Mouse (Mus musculus) 416B (cell line): ENCODE results near the gene Npas2.

Source experiments
- DNase-seq: peaks from one replicate; pipeline ENCODE4 v3.0.0; 2011; ENCODE audit warnings: low read depth

Npas2 gene

DNA sequence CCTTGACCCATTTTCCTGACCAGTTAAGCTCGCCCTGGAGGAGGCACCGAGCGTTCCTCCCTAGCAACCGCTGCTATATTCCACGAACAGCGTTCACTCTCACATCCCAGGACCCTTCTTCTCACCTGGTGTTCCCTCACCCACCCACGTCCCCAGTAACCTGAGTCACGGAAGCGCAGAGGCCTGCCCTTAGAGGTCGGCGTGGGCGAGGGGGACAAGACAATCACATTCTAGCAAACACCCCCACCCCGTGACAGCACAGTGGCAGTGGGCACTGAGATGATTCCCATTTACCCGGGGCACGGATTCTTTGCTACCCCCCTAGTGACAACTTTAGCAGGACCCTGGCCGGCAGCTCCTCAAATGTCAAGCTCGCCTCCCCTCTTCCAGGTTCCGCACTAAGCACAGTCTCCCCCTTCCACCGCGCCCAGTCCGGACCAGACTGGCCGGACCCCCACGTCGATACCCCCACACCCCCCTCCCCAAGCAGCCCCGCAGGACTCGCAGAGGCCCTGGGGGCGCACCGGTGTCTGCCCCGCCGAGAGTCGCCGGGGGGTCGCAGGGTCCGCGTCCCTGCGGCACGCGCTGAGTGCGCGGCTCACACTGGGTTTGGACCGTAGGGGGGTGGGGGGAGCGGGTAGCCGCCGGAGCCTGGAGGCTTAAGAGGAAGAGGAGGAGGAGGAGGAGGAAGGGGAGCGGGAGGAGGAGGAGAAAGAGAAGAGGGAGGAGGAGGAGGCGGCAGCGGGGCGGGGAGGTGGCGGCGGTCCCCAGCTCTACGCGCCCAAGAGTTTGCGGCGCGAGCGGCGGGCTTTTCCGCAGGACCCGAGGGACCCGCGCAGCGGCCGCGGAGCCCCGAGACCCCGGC, at the start of gene Npas2:
Npas2 (plus strand) TSS at position 735 of the 865 bp plus-strand sequence.
- DNase-seq: no peak

DNA sequence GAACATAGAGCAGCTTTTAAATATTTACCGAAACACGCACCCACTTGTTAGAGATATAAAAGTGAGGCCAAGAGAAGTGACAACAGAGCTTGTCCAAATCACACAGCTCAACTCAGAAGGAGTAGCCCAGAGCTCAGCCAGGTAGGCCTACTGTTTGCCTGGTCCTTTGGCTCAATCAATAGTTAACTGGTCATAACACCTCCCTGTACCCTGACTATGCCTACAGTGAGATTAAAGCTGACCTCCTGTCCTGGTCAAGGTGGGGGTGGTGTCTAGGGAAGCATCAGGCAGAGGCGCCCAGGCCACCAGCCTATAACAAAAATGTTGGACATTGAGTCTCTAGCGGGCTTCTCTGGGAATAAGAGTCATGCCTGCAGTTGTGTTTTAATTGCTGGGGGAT, 36.8 kb upstream of the Npas2 start:
- no peak for DNase-seq

DNA sequence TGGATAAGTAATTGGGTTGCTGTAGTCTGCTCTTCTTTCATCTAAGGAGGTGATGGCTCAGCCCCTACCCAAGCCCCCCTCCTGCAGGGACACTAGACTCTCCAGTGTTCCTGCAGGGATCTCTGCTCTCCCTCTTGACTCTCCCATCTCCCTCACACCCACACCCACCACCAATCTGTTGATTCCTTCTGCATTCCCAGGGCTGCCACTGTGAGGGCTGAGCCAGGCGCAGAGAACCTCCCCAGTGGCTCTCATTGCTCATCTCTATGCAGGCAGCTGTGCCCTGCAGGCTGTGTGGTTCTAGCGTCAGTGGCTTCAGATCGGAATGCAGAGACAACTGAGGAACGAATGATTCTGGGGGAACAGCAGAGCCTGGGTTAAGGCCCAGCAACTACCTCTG, 33.4 kb upstream of the Npas2 start:
- DNase-seq: no peak

DNA sequence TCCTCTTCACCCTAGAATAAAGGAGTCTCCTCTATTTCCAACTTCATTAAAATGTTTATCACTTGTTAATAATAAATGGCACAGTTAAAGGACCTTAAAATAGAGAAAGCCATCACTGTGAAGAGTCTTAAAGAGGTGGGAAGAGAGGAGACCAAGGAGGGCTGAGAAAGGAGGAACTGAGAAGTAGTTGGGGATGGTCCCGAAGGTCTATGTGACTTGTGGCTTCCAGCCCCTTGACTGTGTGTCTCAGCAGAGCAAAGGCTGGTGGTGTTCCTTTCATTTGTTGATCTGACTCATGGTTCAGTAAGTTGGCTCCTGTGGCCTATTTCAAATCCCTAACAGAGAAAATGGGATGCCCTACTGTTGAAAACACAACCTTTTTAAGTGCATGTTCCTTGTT, 30.5 kb upstream of the Npas2 start:
- no peak for DNase-seq

DNA sequence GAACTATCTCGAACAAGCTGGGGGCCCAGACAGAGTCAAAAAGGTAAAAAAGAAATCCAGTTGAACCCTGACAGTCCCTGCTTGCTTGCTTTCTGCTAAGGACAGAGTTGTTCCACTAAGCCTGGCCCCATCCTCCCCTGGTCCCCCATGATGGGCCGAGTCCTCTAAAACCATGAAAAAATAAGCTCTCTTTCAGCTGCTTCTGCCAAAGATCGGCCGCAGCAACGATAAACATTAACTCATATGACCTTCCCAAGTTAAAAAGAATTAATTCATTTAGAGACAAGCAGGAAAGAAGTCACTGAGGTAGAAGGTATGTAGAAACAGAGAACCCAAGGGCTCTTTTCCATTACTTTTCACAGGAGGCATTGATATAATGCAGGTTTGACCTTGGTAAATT, 16.8 kb upstream of the Npas2 start:
- DNase-seq: no peak

DNA sequence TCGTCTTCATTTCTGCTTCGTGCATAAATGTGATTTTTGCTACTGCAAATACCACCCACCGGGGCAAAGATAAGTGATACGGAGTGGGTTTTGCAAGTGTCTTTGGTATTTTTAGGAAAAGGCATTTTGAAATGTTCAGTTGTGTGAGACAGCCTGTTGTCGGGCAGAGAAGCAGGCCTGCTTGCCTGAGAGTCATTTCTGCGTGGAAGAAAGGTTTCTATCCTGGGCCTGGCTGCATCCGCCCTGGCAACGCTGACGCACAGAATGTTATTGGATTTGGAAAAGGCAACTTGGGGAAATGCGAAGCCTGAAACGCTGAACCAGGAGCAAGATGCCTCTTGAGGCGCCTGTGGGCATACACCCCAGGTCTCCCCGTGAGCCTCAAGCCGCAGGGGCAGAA, 16.3 kb upstream of the Npas2 start:
- DNase-seq: no peak

DNA sequence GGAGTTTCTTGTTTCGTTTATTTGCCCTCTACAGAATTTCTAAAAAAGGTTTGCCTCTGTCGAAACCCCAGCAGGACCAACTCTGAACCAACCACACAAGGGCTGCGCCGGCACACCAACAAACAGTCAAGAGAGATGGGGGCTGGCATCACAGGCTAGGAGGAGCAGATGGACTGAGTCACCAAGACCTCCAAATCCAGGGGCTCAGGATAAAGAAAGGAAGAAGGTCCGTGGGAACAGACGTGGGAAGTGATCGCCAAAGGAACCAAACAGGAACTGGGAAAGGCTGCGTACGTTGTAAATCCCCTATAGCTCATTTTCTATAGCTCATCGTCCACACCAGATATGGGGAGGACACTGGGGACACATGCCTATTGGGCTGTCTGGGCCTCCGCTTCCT, 13.7 kb upstream of the Npas2 start:
- DNase-seq: no peak

DNA sequence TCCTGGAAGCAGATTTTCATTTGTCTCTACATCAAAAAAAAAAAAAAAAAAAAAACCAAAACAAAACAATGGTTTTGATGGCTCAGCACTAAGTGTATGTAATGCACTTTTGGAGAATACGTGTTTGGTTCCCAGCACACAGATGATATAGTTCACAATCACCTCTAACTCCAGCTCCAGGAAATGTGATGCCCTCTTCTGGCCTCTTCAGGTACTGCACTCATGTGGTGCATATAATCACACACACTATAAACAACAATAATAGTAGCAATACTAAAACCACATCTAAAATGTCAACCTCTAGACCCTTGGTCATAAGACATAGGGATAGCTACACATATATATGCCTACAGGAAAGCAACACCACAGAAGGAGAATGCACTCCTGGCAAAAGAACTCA, 13.0 kb upstream of the Npas2 start:
- no peak for DNase-seq

DNA sequence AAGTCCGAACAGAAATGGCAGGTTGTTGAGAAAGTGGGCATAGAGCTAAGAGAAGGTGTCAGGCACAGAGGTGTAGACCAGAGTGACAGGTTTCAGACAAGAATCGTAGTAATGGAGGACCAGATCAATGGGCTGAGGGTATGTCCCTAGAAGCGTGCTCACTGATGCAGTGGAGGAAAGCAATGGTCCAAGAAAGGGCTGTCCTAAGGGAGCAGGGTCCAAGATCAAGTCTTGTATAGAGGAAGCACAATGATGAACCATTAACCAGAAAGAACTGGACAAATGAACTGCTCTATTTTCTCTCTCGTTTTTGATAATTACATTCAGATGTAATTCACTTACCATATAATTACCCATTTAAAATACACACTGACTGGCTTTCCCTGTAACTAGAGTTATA, 11.6 kb upstream of the Npas2 start:
- no peak for DNase-seq

DNA sequence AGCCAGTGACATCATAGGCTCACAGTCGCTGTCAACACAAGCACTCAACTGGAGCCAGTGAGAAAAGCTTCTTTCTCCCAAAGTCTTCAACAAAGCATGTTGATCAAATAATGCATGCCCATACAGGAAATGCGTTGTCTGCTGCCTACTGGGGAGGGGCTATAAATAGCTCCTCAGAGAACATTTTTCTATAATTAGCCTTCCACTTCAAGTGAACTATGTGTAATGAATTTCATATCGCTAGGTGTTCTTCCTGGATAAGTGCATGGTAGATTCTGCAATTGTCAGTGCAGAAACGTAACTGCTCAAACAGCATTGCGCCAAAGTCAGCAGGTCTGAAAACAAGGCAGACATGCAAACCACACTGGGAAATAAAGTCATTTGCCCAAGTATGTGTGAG, 7.7 kb upstream of the Npas2 start:
- no peak for DNase-seq

DNA sequence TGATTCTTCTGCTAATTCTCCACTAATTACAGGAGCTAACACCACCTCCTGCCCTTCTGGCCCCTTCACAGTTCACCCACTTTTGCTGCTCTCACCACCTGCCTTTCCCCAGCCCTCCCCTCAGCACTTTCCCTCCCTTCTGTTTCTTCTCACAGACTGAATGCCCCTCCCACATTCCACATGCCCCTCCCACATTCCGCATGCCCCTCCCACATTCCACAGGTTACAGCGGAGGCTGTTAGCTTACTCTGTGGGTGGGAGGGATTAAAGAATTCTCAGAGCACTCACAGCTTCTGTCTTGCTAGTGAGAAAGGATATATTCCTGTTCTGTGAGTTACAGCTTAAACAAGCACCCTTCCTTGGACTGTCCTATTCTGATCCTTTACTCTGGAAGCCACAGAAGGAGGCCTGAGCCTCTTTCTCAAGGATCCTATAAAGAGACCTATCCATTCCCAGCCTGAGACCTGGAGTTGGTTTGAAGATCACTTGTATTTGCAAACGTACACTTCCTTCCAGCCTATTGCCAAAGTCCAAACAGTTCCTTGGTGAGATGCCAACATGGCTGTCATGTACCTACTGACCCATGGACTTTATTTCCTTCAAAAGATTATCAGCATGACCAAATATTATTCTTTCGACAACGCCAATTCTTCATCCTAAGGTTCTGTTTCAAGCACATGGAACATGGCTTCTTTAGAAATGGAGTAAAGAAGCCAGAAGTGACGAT, 6.7 kb upstream of the Npas2 start:
- DNase-seq: no peak

DNA sequence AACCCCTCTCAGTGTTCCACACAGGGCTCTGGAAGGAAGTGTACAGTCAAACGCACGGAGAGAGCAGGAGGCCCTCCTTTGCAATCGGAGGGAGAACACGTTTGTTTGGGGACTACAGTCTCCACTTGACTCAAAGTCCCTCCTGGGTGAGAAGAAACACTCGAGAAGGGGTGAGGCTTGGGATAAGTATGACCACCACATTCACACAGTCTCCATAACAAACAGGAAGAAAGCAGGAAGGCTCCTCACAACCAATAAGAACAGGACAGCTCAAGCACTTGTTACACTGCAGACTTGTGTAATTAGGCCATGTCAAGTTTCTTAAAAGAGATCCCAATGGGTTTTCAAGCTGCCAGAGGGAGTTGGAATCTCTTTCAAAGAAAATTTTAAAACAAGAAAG, 2.4 kb upstream of the Npas2 start:
- DNase-seq: no peak

DNA sequence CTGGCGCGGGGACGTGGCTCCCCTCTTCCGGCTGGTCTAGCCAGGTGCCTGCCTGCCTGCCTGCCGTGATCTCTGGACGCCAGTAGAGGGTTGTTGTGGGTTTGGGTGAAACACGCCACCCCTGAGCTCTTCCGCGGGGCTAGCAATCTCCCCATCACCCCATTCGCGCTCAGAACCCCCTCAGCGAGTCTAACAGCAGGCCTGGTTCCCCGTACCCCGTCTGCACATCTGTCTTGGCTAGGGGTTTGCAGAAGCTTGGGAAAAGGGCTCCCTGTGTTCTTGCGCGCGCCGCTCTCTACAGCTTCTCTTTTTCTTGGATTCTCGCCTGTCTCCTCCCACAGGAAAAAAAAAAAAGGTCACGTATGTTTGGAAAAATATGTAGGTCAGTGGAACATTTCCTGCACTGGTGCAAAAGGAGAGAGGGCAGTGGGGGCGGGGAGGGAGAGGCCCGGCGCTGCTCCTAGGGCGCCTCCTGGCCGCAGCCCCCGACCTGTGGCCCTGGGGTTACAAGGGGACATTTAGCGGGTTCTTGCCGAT, 1.0 kb upstream of the Npas2 start:
- DNase-seq: no peak

DNA sequence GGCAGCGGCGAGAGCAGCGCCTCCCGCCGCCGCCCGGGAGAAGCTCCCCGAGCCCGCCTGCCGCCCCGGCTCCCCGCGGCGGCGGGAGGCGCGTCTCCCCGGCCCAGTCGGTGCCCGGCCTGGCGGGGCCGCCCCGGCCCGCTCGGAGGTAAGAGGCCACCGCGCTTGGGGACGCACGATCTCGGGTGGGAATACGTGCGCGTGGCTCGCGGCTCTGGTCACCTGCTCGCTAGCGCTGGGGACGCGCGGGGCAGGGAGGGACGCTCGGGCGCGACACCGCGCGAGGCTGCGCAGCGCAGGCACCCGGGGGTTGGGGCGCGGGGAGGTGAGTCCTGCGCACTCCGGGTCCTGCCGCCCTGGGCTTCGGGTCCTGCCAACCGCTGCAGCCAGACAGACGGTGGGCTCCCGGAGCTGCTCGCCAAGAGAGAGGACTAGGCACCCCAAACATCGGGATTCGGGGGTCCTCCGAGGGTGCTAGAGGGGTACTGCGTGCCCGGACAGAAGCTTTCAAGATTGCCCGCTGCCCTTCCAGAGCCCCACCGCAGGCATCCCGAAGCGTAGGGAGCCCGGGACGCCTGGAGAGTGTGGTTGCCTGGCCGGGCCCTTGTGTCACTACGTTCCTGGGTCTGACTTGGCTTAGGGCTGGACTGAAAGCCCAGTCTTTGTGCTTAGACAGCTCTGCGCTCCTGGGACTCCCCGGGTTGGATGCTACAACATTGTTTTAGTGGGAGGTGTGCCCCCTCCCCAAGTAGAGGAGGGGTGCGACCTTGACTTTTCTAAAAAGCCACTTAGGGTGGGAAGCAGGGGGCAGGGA, 538 bp downstream of the Npas2 start:
- DNase-seq: no peak

DNA sequence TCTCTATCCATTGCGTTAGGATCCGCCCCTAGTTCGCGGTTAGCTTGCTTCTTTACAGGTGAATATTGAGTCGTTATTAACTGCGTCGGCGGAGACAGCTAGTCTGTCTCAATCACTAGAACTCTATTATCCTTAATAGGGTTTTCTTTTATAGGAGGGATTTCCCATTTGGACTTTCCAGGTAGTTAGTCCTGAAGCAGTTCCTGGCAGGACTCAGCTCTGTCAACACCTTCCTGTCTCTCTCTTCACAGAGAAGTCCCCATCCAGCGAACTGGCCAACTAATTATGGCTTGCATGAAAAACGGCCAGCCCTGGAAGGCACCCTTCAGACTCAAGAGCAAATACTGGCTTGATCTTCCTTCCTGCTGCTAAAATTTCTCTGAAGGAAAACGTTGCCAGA, 1.4 kb downstream of the Npas2 start:
- no peak for DNase-seq

DNA sequence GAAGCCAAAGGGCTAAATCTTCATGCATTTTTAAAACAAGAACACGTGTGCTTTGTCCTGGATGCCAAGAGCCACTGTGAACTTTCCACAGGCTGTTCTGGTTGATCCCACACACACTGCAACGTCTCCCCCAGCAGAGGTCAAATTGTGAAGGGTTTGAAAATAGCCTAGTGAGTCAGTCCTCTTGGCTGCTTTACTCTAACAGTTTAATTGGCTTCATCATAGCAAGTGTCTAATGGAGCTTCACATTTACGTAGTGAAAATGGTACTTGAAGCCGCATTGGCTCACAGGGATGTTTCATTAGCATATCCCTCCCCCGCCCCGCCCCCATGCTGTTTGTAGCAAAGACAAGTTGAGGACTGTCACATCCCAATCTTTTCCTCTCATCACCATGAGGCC, 2.6 kb downstream of the Npas2 start:
- no peak for DNase-seq

DNA sequence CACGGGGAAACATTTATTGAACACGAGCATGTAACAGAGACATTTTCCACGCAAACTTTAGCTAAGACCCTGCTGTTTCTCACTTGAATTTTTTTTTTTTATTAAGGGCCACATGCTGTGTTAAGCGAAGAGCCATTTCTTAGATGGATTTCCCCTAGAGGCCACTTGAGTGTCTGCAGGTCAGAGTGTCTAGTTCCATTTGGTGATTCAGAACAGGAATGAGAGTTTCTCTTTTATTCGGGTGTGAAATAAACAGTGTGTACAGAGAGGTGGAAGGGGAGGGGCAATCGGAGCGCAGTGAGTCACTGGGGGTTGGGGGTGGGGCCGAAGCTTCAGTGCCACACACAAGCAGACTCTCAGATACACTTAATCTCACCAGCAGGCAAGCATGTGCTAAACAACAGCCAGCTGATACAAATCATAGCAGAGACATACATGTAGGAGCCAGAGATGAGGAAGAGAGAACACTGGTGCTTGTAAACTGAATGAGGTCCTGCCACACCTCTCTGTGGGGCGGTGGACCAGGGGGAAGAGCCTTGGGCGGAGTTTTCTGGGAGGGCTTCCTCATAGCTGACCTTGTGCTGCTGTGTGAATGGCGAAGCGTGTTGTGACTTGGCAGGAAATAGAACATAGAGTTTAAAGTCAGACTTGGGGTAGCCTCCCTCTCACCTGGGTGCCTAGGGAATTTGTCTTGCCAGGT, 3.3 kb downstream of the Npas2 start:
- DNase-seq: peak; percentile 22

DNA sequence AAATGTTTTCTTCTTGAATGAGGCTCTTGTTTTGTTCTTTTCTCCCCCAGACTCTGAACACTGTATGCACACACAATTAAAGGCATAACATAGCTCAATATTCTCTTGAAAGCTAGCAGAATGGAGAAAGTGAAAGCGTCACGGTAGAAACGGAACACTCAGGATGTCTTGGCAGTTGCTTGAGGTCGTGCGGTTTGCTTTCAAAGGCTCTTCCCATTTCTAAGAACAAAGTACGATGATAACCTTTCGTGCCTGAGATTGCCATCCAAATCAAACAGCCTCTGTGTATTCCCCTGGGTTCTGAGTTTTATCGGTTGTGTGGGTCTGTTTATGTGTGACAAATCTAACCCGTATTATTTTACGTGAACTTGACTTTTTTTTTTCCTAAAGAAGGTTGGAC, 11.5 kb downstream of the Npas2 start:
- DNase-seq: no peak

DNA sequence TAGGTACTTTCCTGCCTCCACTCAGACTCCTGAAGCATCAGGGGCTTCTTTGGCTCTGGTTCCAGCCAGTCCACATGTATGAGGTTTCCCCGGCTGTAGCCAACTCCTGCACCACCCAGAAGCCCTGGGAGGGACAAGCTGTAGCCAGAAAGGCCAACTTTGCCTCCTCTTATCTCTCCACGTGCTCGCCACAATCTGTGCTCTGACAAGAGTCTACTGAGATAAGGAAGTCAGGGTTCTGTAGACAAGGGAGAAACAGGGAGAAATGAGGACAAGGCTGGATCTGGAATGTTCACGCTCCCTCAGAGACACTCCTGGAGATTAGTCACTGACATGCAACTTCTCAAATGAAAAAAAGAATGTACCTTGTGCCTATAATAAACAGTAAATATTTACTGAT, 12.2 kb downstream of the Npas2 start:
- no peak for DNase-seq

DNA sequence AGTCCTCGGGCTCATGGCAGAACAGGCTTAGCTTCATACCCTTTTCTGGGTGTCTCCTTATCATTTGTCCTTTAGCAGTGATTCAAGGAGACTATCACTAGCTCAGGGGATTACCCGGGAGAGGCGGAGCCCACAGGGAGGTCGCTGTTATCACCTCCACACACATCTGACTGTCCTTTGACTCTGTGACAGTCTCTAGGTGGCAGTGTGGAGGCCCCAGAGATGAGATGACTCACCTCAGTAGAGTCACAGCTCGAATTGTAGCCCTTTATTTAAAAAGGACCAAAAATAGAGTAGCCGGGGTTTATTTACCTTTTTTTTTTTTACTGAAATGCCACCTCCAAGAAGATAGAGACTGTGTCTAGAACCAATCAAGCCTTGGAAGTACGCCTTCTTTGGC, 13.4 kb downstream of the Npas2 start:
- peak; percentile 12 for DNase-seq

DNA sequence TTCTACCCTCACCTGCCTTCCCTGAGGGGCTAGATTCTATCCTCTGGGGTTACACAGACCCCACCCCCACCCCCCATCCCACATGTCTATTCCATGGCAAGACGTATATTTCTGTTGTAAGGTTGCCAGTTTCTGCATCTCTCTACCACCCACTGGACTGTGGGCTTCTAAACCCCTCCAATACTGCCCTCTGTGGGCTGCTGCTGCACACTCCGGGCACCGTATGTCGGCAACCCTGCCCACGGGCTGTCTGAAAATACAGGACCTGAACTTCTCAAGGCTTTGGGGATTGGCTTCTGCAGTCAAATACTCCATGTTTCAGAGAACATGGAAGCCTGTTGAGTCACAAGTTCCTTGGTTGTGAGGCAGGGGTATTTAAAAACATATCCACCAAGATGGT, 17.4 kb downstream of the Npas2 start:
- DNase-seq: peak; percentile 14

DNA sequence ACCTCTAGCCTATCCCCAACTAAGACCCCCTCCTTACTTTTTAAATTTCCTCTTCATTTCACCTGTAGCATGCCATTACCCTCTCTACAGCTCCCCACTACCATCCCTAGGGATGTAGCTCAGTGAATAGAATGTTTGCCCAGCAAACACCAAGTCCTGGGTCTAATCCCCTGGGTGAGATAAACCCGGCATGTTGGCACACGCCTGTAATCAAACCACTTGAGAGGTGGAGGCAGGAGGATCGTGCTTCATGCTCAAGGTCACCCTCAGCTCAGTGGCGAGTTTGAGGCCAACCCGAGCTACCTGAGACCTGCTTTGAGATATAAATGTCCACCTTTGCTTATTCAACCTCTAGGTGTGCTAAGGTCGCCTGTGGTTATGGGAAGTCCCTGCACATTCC, 19.5 kb downstream of the Npas2 start:
- no peak for DNase-seq
